Mouse (Mus musculus): Measurements from ENCODE around the gene Cdc42ep4.

Cdc42ep4 gene

DNA sequence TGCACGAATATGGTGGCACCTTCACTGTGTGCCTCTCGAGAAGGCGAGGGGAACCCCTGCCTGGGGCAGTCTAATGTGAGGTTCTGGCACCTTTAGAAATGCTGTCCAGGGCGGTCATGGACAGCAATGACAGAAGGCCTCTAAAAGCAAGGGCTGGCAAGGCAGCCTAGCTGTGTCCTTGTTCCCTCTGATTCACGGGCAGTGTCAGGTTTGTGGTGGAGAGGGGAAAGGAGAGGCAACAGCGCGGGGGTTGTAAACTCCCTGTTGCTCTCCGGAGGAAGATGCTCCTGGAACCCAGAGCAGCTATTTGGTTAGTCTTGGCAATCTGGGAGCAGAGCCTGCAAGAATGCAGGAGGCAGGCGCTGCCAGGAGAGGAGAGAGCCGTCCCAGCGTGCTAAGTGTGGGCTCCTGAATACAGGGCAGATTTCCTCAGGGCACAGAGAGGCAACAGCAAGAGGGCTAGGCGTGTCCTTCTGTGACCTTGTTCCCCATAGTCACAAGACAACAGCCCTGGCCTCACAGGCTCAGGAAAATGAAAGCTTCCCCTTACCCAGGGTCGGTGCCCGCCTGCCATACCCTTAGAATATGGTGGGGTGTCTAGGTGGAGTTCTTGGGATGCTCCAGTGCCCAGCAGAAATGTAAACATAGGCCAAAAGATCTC lies 25.3 kb upstream of the Cdc42ep4 start:
- no peak for DNase-seq

DNA sequence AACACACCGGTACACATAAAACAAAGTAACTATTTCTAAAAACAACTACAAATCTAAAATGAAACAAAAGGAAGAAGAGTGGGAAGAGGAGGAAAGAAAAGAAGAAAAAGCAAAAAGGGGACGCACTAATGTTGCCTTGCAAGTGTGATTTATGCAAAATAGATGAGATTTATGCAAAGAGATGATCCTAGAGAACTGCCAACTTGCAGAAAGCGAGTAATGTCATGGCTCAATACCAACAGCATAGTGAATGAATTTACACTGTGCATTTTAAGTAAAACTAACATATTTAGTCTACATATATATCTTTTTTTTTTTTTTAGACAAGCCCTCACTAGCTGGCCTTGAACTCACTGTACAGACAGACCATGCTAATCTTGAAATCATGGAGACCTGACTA lies 23.1 kb upstream of the Cdc42ep4 start:
- DNase-seq, result no peak

GRCm38 (mm10) chr11:113773191-113773590 lies 21.5 kb upstream of the Cdc42ep4 start:
- DNase-seq, result no peak

DNA sequence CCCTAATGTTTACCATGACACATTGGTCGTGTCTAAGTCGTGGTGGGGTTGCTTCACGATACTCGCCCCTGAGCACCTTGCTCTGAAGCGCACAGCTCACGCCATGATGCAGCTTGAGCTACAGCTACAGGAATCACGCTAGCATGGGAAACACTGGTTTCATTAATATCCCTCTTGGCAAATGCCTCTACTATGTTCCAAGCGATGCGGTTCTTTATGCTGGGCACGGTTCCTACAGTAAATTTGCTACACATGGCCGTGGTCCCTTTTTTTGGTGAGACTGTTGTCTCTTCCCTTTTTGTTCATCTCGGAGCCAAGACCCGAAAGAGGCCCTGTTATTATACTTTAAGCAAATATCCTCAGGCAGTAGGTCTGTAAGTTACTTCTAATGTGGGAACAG lies 19.5 kb upstream of the Cdc42ep4 start:
- no peak for DNase-seq

GRCm38 (mm10) chr11:113768356-113768755 lies 16.7 kb upstream of the Cdc42ep4 start:
- DNase-seq, result no peak

DNA sequence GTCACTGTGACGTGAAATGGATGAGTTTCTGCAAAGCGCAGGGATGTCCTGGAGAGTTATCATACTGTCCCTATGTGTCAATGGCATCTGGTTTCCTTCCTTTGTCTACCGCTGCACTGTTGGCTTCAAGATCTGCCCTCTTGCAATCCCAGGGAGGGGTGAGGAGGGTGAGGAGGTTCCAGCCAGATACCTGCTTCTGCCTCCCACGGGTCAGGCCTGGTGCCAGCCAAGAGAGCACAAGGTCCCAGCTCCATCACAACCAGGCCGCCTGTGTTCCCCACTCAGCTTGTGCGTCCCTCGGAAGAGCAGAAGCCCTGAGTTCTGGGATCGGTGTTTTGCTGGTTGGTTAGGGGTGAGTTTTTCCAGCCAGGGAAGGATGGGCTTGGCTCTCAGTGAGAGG lies 15.6 kb upstream of the Cdc42ep4 start:
- DNase-seq, result no peak

- no peak for DNase-seq
Measured at GRCm38 (mm10) chr11:113766284-113766985, 14.8 kb upstream of the Cdc42ep4 start.

DNA sequence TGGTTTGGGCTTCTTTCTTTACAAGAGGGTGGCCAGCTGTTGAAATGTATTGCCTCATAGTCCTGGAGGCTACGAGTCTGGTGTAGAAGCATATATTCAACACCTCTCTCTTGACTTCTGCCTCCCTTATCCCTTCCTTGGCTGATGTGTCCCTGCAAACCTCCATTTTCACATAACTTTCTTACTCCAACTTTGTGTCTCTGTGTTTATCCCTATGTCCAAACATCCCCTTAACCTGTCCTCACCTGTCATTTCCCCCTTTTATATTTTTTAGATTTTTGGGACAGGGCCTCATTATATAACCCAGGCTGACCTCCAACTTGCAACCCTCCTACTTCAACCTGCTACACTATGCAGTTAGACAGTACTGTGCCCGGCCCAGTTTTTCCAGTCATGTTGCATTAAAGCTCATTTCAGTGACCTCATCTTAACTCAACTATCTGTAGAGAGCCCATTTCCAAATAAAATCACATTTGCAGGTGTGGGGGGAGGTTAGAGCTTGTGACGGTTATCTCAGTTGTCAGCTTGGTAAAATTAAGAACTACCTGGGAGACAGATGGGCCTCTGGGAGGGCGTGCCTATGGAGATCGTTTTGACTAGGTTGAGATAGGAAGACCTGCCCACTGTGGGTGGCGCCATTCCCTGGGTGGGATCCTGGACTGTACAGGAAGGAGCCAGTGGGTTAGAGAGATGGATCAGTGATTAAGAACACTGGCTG lies 12.6 kb upstream of the Cdc42ep4 start:
- no peak for DNase-seq

DNA sequence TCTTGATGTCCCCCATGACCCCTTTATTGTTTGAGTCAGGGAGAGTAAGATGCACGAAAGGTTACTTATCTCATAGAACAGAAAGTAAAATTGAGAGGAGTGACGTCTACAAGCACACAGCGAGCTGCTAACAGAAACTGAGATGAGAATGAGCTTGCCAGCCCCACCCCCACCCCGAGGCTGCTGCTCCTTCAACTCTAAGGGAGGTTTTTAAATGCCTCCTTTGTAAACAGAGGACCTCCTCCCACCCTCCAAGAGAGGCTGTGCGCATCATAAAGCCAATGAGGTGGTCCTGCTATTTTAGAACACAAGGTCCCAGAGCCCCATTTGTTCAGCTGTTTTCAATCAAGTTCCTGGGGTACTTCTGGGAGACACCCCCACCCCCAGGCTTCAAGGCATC lies 11.8 kb upstream of the Cdc42ep4 start:
- DNase-seq, result no peak

DNA sequence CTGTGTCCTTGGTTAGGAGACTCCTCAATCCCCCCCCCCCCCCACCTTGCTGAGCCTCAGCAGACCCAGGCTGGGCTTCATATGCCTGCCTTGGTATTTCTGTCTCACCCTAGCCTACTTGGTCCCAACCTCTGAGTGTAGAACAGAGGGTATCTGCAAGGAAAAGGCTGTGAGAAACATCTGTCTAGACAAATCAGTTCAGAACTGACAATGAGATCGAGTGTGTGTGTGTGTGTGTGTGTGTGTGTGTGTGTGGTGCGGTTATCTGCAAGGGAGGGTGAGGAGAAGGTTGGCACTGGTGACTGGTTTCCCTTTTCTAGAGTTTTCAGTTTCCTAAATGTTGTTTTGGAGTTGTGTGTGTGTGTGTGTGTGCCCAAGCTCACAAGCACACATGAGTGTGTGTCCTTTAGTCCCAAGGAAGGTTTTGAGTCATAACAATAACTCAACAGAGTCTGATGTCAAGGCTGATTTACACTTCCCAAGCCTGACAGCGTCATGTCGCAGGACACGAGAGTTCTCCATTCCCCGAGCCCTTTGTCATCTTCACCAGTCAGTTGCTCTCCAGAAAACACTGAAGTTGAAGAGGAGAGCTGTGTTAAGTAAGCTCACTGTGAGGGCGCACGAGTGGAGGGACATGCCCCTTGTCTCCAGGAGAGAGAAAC lies 10.6 kb upstream of the Cdc42ep4 start:
- DNase-seq, result no peak

DNA sequence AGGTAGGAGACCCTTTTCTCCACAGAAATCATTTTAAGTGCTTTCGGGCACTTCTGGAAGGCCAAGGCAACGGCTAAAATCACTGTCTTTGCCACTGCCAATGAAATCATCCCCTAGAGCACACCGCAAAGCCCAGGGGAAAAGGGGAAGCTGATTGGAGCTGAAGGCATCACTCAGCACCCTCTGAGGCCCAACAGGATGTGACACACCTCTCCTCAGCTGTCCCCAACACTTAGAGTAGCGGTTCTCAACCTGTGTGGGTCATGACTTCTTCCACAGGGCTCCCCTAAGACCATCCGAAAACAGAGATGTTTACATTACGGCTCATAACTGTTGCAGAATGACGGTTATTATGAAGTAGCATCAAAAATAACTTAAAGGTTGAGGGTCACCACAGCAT lies 10.0 kb upstream of the Cdc42ep4 start:
- DNase-seq, result no peak

DNA sequence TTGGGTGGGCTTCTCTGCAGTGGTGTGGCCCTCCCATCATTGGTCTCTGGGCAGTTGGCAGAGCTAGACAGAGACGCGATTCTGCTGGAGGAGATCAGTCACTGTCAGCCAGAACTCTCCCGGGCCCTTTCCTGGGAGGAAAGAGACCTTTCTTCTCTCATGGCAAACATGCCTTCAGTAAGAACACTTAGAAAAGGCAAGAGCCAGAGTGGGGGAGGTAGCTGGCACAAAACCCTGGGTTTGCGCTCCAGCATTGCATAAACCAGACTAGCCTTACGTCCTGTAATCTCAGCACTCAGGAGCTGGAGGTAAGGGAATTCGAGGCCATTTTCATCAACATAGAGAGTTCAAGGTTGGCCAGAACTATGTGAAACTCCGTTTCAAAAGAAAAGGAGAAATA lies 8.8 kb upstream of the Cdc42ep4 start:
- DNase-seq, result no peak

DNA sequence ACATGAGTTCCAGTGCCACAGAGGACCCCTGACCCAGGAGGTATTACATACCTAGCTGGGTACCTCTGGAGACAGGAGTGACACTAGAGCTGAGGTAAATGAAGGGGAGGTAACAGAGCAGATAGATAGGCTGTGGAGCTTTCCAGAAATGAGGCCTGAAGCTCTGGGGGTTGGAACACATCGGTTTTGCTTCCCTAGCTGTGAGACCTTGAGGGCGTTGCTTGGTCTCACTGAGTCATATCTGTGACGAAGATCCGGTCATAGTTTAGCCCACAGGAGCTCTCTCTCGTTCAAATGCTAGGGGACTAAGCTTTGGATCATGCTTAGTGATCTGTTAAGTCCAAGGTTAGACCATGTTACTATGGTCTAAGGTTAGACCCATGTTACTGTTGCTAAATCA lies 7.2 kb upstream of the Cdc42ep4 start:
- DNase-seq, result no peak

DNA sequence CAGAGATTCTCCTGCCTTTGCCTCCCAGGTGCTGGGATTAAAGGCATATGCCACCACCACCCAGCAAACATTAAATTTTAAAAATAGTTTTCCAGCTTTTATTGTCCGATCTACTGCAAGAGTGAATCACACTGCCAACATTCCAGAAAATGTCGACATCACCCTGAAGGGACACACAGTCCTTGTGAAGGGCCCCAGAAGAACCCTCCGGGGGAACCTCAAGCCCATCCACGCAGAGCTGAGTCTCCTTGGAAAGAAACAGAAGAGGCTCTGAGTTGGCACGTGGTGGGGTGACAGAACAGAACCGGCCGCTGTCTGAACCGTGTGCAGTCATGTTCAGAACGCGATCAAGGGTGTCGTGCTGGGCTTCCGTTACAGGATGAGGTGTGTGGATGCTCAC lies 4.9 kb upstream of the Cdc42ep4 start:
- DNase-seq, result no peak

- no peak for DNase-seq
Measured at GRCm38 (mm10) chr11:113755878-113756277, 4.2 kb upstream of the Cdc42ep4 start.

DNA sequence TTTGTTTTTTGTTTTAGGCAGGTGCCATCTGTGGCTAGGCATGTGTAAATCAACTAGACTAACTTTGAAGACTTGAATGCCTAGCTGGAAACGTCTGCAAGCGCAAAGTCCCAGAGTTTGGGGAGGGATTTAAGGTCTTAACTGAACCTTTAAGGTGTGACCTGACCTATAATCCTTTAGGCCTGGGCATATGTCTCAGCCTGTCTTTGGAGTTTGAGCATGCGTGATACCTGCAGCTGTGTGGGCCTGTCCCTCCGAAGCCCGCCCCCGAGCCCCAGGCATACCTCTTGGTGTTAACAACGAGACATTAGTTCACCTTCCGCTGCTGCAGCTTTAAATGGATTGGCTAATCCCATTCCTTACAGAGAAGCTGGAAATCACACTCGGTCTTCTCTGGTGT lies 3.2 kb upstream of the Cdc42ep4 start:
- DNase-seq, result no peak

- DNase-seq, result no peak
Measured at GRCm38 (mm10) chr11:113752685-113753430, 1.2 kb upstream of the Cdc42ep4 start.

GRCm38 (mm10) chr11:113752158-113752661 lies 529 bp upstream of the Cdc42ep4 start:
- no peak for DNase-seq

GRCm38 (mm10) chr11:113750571-113751483 lies 854 bp downstream of the Cdc42ep4 start:
- DNase-seq, result peak; percentile 38

- no peak for DNase-seq
Measured at GRCm38 (mm10) chr11:113749749-113750351, 1.8 kb downstream of the Cdc42ep4 start.
